Comparison of ENCODE assay signal across 8 mouse cellular contexts in genomic region chrX:168674407-168674962, GRCm38 (mm10). TPM values are rescaled to one million over a fixed set of nuclear protein-coding genes. Genes with fewer than 3 reads are reported as not detected.
A peak's percentile ranks its signal among the peaks of the same experiment; 100 is the strongest.
DNase-seq lines count a peak whose midpoint lies in the region; ATAC-seq and TF ChIP-seq lines count a peak whose summit lies in the region.

No protein-coding gene starts in this region.

- no peaks in the 10 kb centered on the region for H3K9me3 ChIP-seq in heart, embryonic 14.5 days (ENCODE audit: control insufficient read depth, low read length)
- H3K9me3 ChIP-seq in heart, postnatal 0 days (replicated peaks; ENCODE audit: control insufficient read depth, low read length): no peaks in the 10 kb centered on the region
- H3K9me3 ChIP-seq in liver, embryonic 15.5 days (replicated peaks): no peaks in the 10 kb centered on the region

- H3K9ac ChIP-seq in heart, embryonic 14.5 days (ENCODE audit: low read length): peak overlapping the region; percentile 80
- H3K9ac ChIP-seq in heart, postnatal 0 days (replicated peaks; ENCODE audit: low read depth, low read length): peak overlapping the region; percentile 59; the same call in 1 of the 2 replicates
- H3K9ac ChIP-seq in liver, embryonic 15.5 days: peak overlapping the region; percentile 54

- TF ChIP-seq EP300 in heart, postnatal 0 days (IDR thresholded peaks at IDR 0.05; ENCODE audit: low read depth): no peak

- no peak for TF ChIP-seq CTCF in heart, postnatal 0 days (IDR thresholded peaks at IDR 0.05; ENCODE audit: low read depth)

- H3K27ac ChIP-seq in heart, embryonic 14.5 days (replicated peaks in 1 of 2; ENCODE audit: control insufficient read depth in 1 of 2, insufficient read depth in 1 of 2, low read depth in 2 of 2, low read length in 2 of 2): peak overlapping the region; percentile 91 to 95
- peak overlapping the region; percentile 96 for H3K27ac ChIP-seq in heart, postnatal 0 days (ENCODE audit: low read depth)
- peak overlapping the region; percentile 94 for H3K27ac ChIP-seq in liver, embryonic 15.5 days (replicated peaks)

- no peak for ATAC-seq in heart, embryonic 14.5 days (ENCODE audit: insufficient number of reproducible peaks, insufficient read depth, low FRiP score, low read depth)
- no peak; the same call in 1 of the 2 replicates for ATAC-seq in heart, postnatal 0 days (ENCODE audit: insufficient read depth, low read depth)
- ATAC-seq in liver, embryonic 15.5 days (ENCODE audit: insufficient read depth): no peak

- no peak for DNase-seq in heart, postnatal 25 days (ENCODE audit: low spot score)
- DNase-seq in MEL-GATA-1-ER (ENCODE audit: extremely low read depth, low read depth): peak; percentile 34
- DNase-seq in heart, postnatal 0 days (ENCODE audit: low spot score): peak; percentile 41
- DNase-seq in embryo, embryonic 9.5 days (ENCODE audit: extremely low spot score): no peak
- no peak for DNase-seq in gastrocnemius, postnatal 14 days
- no peak for DNase-seq in urinary bladder, postnatal 36 days (ENCODE audit: low spot score in 2 of 2)

- 27% methylated on average over 10 of the region's 10 CpGs for WGBS in heart, embryonic 14.5 days
- WGBS in heart, postnatal 0 days: 24% methylated on average over 10 of the region's 10 CpGs
- WGBS in liver, embryonic 15.5 days (ENCODE audit: insufficient replicate concordance): 25% methylated on average over 10 of the region's 10 CpGs

- H3K36me3 ChIP-seq in heart, embryonic 14.5 days (ENCODE audit: control insufficient read depth, insufficient read depth, low read length): peaks cover 16% of the 10 kb centered on the region
- no peaks in the 10 kb centered on the region for H3K36me3 ChIP-seq in heart, postnatal 0 days (replicated peaks; ENCODE audit: control insufficient read depth, insufficient read depth, low read length)
- peaks cover 11% of the 10 kb centered on the region for H3K36me3 ChIP-seq in liver, embryonic 15.5 days (replicated peaks)

- H3K4me2 ChIP-seq in heart, embryonic 14.5 days (ENCODE audit: low read length): peak overlapping the region; percentile 87
- H3K4me2 ChIP-seq in heart, postnatal 0 days (ENCODE audit: low read depth, low read length): peak overlapping the region; percentile 91
- H3K4me2 ChIP-seq in liver, embryonic 15.5 days: peak overlapping the region; percentile 81

- H3K27me3 ChIP-seq in heart, embryonic 14.5 days (ENCODE audit: control insufficient read depth, insufficient read depth, low read length): no peaks in the 10 kb centered on the region
- H3K27me3 ChIP-seq in heart, postnatal 0 days (ENCODE audit: control insufficient read depth, insufficient read depth, low read length): no peaks in the 10 kb centered on the region
- H3K27me3 ChIP-seq in liver, embryonic 15.5 days: no peaks in the 10 kb centered on the region

- H3K4me3 ChIP-seq in heart, embryonic 14.5 days (ENCODE audit: control insufficient read depth in 1 of 2, insufficient read depth in 1 of 2, low read depth in 1 of 2, low read length in 2 of 2): peak overlapping the region; percentile 61 to 91
- peak overlapping the region; percentile 62 for H3K4me3 ChIP-seq in heart, postnatal 0 days (ENCODE audit: low read depth, low read length)
- peak overlapping the region; percentile 63 for H3K4me3 ChIP-seq in liver, embryonic 15.5 days (replicated peaks)

- peaks cover 0 to 2% of the 10 kb centered on the region in 2 experiments; a peak in 1 of 4 replicates for H3K4me1 ChIP-seq in heart, embryonic 14.5 days (ENCODE audit: control insufficient read depth in 2 of 2, insufficient read depth in 2 of 2, low read length in 2 of 2)
- no peaks in the 10 kb centered on the region for H3K4me1 ChIP-seq in heart, postnatal 0 days (ENCODE audit: control insufficient read depth, insufficient read depth)
- H3K4me1 ChIP-seq in liver, embryonic 15.5 days (replicated peaks): no peaks in the 10 kb centered on the region; the same call in 1 of the 2 replicates

- intact Hi-C loops in heart, postnatal 25 days (cut with DNase I): no loop called here
- intact Hi-C loops in gastrocnemius, postnatal 14 days (cut with DNase I; ENCODE audit: low total_unique reads): no loop called here

RNA-seq across cellular contexts. Expression of gene Msl3, which starts 0.8 kb away (rescaled TPM):
- 43.7 and 43.8 TPM in 2 replicates for polyA plus RNA-seq in heart, embryonic 14.5 days (2014; fragmentation: Nextera tagmentation; extraction: Ambion mirVana)
- 10 to 100 TPM; 47.5 to 48.7 TPM for total RNA-seq in heart, postnatal 25 days (2021)
- 48.5 and 53.4 TPM in 2 replicates for total RNA-seq in heart, postnatal 0 days (2014; rRNA removed; ENCODE audit: low replicate concordance)
- polyA plus RNA-seq in heart, postnatal 0 days (2015; fragmentation: Nextera tagmentation; extraction: Ambion mirVana): 31.7 and 35.5 TPM in 2 replicates
- 15.3 and 15.4 TPM in 2 replicates for polyA plus RNA-seq in liver, embryonic 15.5 days (2015; fragmentation: Nextera tagmentation; extraction: Ambion mirVana)
- total RNA-seq in gastrocnemius, postnatal 14 days (2021): 10 to 100 TPM; 33.0 to 36.4 TPM

Comparison
In these comparisons a context has a peak if more than half of its experiments do, and no peak if none do; other contexts are left out.
1. DNase-seq: peak in MEL-GATA-1-ER (single experiment) and heart, postnatal 0 days (single experiment); none in heart, postnatal 25 days (single experiment), embryo, embryonic 9.5 days (single experiment), gastrocnemius, postnatal 14 days (single experiment) and urinary bladder, postnatal 36 days (0 of 2).
2. Peak in every context shown above with its lines, with median percentiles within 50 percentile points of each other: H3K27ac ChIP-seq, H3K4me2 ChIP-seq, H3K4me3 ChIP-seq and H3K9ac ChIP-seq.